Mouse (Mus musculus) midbrain, postnatal 0 days (tissue): ENCODE results near the gene Trappc6a. TPM values are rescaled to one million over a fixed set of nuclear protein-coding genes. Genes with fewer than 3 reads are reported as not detected.

ENCODE experiments used
- ATAC-seq: fragments of 200-750 bp; cut with Nextera tagmentation; 2 replicates; pipeline ENCODE4 v1.8.0; 2017; ENCODE audit warnings: moderate number of reproducible peaks, mild to moderate bottlenecking, moderate TSS enrichment, moderate library complexity; ENCODE audit not compliant: low FRiP score
- DNase-seq: peaks from one replicate; pipeline ENCODE4 v3.0.0-alpha.2; 2015; ENCODE audit warnings: low spot score
- H3K27ac ChIP-seq: fragments of 300-500 bp; sonication (generic); 2 replicates; pipeline ENCODE4 v1.5.1; 2014; ENCODE audit warnings: low read depth, mild to moderate bottlenecking, low read length, mixed read lengths
- H3K27me3 ChIP-seq: fragments of 300-500 bp; sonication (generic); 2 replicates; pipeline ENCODE4 v1.6.1; 2014; ENCODE audit warnings: low read length, control low read depth, mixed read lengths; ENCODE audit not compliant: insufficient read depth
- H3K36me3 ChIP-seq: fragments of 300-500 bp; sonication (generic); 2 replicates; pipeline ENCODE4 v1.6.1; 2014; ENCODE audit warnings: low read length, control low read depth, mixed read lengths; ENCODE audit not compliant: insufficient read depth
- H3K4me1 ChIP-seq: fragments of 300-500 bp; sonication (generic); 2 replicates; pipeline ENCODE4 v1.6.1; 2014; ENCODE audit warnings: mild to moderate bottlenecking, control low read depth, antibody characterized with exemption, low read length, mixed read lengths; ENCODE audit not compliant: insufficient read depth
- H3K4me2 ChIP-seq: fragments of 300-500 bp; sonication (generic); 2 replicates; pipeline ENCODE4 v1.6.1; 2014; ENCODE audit warnings: low read depth, mild to moderate bottlenecking, low read length, mixed read lengths; ENCODE audit not compliant: poor library complexity, severe bottlenecking
- H3K4me3 ChIP-seq: fragments of 300-500 bp; sonication (generic); 2 replicates; pipeline ENCODE4 v1.5.1; 2014; ENCODE audit warnings: low read depth, mild to moderate bottlenecking, low read length, moderate library complexity
- H3K9ac ChIP-seq: fragments of 300-500 bp; sonication (generic); replicated peaks from 2 replicates; pipeline ENCODE4 v1.6.1; 2014; ENCODE audit warnings: mild to moderate bottlenecking, low read length, moderate library complexity, mixed read lengths; ENCODE audit not compliant: poor library complexity, severe bottlenecking
- H3K9me3 ChIP-seq: fragments of 300-500 bp; sonication (generic); 2 replicates; pipeline ENCODE4 v1.6.1; 2016; ENCODE audit warnings: low read length, control low read depth
- CTCF ChIP-seq: IDR thresholded peaks from 2 replicates; pipeline ENCODE4 v1.5.1; 2016; ENCODE audit warnings: antibody characterized with exemption, mild to moderate bottlenecking
- WGBS: fragments of 180-500 bp; shearing (Covaris S2); extraction: QIAGEN DNeasy Blood & Tissue Kit; methylation state at CpG from one replicate; pipeline ENCODE4 v1.1.7; 2014; 5-methylcytosine and 5-hydroxymethylcytosine counted together
- polyA plus RNA-seq: library from polyadenylated mRNA; unstranded; fragments of >200 nt; fragmentation: Nextera tagmentation; extraction: Ambion mirVana; gene quantifications from 2 replicates; pipeline ENCODE4 v1.2.1, GENCODE M21; 2015
- total RNA-seq: library from RNA; depleted of rRNA; stranded (reverse); fragments of >200 nt; gene quantifications from 2 replicates; pipeline ENCODE4 v1.2.3, GENCODE M21; 2014

Trappc6a gene
- total and polyA plus RNA-seq, 2 experiments from 2014 or later = 23.9 to 32.6 TPM

GRCm38 (mm10) chr7:19462443-19462842 is 45.8 kb upstream of the Trappc6a start:
- no peak for TF ChIP-seq CTCF

GRCm38 (mm10) chr7:19462884-19463381 is 45.3 kb upstream of the Trappc6a start, which contains the start of gene Exoc3l2:
TSS of gene Exoc3l2 (plus strand) at chr7:19463331.
- Histone ChIP-seq H3K4me3 (no peak within 1 kb of the TSS), H3K9ac (no peak within 1 kb of the TSS), H3K4me1 (no peaks in the 10 kb centered on the region), H3K4me2 (no peak within 1 kb of the TSS), H3K27ac (no peak within 1 kb of the TSS), H3K9me3 (no peaks in the 10 kb centered on the region), H3K36me3 (no peaks in the 10 kb centered on the region), H3K27me3 (0 out of 2 replicates have a peak, but pooled peaks cover 10% of the 10 kb centered on the region)
- TF ChIP-seq CTCF = no peak
- 20% methylated on average over 6 of the region's 6 CpGs for WGBS
- ATAC-seq (no peak), DNase-seq (no peak)

More at GRCm38 (mm10) chr7:19462443-19462842, 45.8 kb upstream of the Trappc6a start:
- no peak overlapping the region for H3K4me3 ChIP-seq
- H3K4me2 ChIP-seq = no peak overlapping the region
- WGBS = 61% methylated on average over 4 of the region's 4 CpGs
- peaks cover 3% of the 10 kb centered on the region; the same call in 1 of the 2 replicates for H3K4me1 ChIP-seq
- no peak overlapping the region for H3K9ac ChIP-seq
- no peak overlapping the region for H3K27ac ChIP-seq
- 0 out of 2 replicates have a peak, but pooled peaks cover 10% of the 10 kb centered on the region for H3K27me3 ChIP-seq
- H3K36me3 ChIP-seq = no peaks in the 10 kb centered on the region
- DNase-seq (no peak), ATAC-seq (no peak)
- H3K9me3 ChIP-seq = no peaks in the 10 kb centered on the region

GRCm38 (mm10) chr7:19464367-19465307 is 43.6 kb upstream of the Trappc6a start:
- Histone ChIP-seq H3K27me3 (peaks cover 22% of the 10 kb centered on the region), H3K36me3 (no peaks in the 10 kb centered on the region), H3K27ac (no peak overlapping the region), H3K9ac (no peak overlapping the region), H3K4me1 (no peaks in the 10 kb centered on the region), H3K9me3 (no peaks in the 10 kb centered on the region), H3K4me3 (no peak overlapping the region), H3K4me2 (no peak overlapping the region; the same call in 1 of the 2 replicates)
- ATAC-seq (no peak), DNase-seq (no peak)
- WGBS = 11% methylated on average over 21 of the region's 22 CpGs
- TF ChIP-seq CTCF = no peak

GRCm38 (mm10) chr7:19466602-19467145 is 41.5 kb upstream of the Trappc6a start:
- TF ChIP-seq CTCF = no peak
- Histone ChIP-seq H3K27ac (no peak overlapping the region), H3K4me2 (no peak overlapping the region), H3K4me3 (no peak overlapping the region), H3K36me3 (no peaks in the 10 kb centered on the region), H3K9me3 (no peaks in the 10 kb centered on the region), H3K9ac (no peak overlapping the region), H3K4me1 (no peaks in the 10 kb centered on the region), H3K27me3 (peaks cover 36% of the 10 kb centered on the region)
- 64% methylated on average over 5 of the region's 5 CpGs for WGBS
- ATAC-seq (no peak), DNase-seq (no peak)

GRCm38 (mm10) chr7:19467638-19468037 is 40.6 kb upstream of the Trappc6a start:
- H3K9ac ChIP-seq = no peak overlapping the region
- H3K9me3 ChIP-seq = no peaks in the 10 kb centered on the region
- no peak overlapping the region for H3K4me2 ChIP-seq
- ATAC-seq (no peak), DNase-seq (no peak)
- H3K4me1 ChIP-seq = no peaks in the 10 kb centered on the region
- H3K27me3 ChIP-seq = peaks cover 46% of the 10 kb centered on the region
- TF ChIP-seq CTCF = no peak
- H3K36me3 ChIP-seq = no peaks in the 10 kb centered on the region
- H3K27ac ChIP-seq = no peak overlapping the region
- 38% methylated on average over 6 of the region's 6 CpGs for WGBS
- H3K4me3 ChIP-seq = no peak overlapping the region

- no peak for DNase-seq
- H3K27me3 ChIP-seq = peaks cover 52% of the 10 kb centered on the region
- 61% methylated on average over 12 of the region's 12 CpGs for WGBS
These were observed 39.9 kb upstream of the Trappc6a start for GRCm38 (mm10) chr7:19468279-19468678.

More at GRCm38 (mm10) chr7:19468279-19468678, 39.9 kb upstream of the Trappc6a start:
- Histone ChIP-seq H3K9ac (no peak overlapping the region), H3K4me2 (no peak overlapping the region), H3K4me3 (no peak overlapping the region), H3K9me3 (no peaks in the 10 kb centered on the region), H3K4me1 (no peaks in the 10 kb centered on the region), H3K36me3 (no peaks in the 10 kb centered on the region), H3K27ac (no peak overlapping the region)
- TF ChIP-seq CTCF = no peak
- ATAC-seq = no peak
